Mouse (Mus musculus) 3134 (cell line): Measurements from ENCODE around the gene Nfic.

Source experiments
- DNase-seq: peaks from one replicate; pipeline ENCODE4 v3.0.0-alpha.2; 2011; ENCODE audit warnings: low spot score; ENCODE audit not compliant: insufficient read length; ENCODE audit errors: extremely low read depth

Gene Nfic

GRCm38 (mm10) chr10:81408424-81408729, 47.1 kb downstream of the Nfic start:
- no peak for DNase-seq

- DNase-seq, result peak; percentile 88
These were observed 47.7 kb downstream of the Nfic start for GRCm38 (mm10) chr10:81407539-81408423.

- DNase-seq, result no peak
These were observed 48.7 kb downstream of the Nfic start for GRCm38 (mm10) chr10:81406504-81407440.

GRCm38 (mm10) chr10:81405588-81406201, 49.7 kb downstream of the Nfic start:
- DNase-seq, result peak; percentile 42

- no peak for DNase-seq
These were observed 50.7 kb downstream of the Nfic start for GRCm38 (mm10) chr10:81404720-81405119.

GRCm38 (mm10) chr10:81404082-81404481, 51.4 kb downstream of the Nfic start:
- DNase-seq, result no peak

GRCm38 (mm10) chr10:81403511-81403910, 51.9 kb downstream of the Nfic start:
- DNase-seq, result no peak

GRCm38 (mm10) chr10:81402227-81402765, 53.1 kb downstream of the Nfic start:
- DNase-seq, result no peak

GRCm38 (mm10) chr10:81401521-81402226, 53.8 kb downstream of the Nfic start:
- no peak for DNase-seq

GRCm38 (mm10) chr10:81401205-81401520, 54.3 kb downstream of the Nfic start:
- DNase-seq, result no peak

GRCm38 (mm10) chr10:81400371-81401204, 54.8 kb downstream of the Nfic start:
- DNase-seq, result no peak

- DNase-seq, result no peak
These were observed 55.6 kb downstream of the Nfic start for GRCm38 (mm10) chr10:81399798-81400308.

GRCm38 (mm10) chr10:81399296-81399695, 56.1 kb downstream of the Nfic start:
- no peak for DNase-seq

- DNase-seq, result no peak
These were observed 58.7 kb downstream of the Nfic start for GRCm38 (mm10) chr10:81396749-81397148.

- no peak for DNase-seq
These were observed 59.6 kb downstream of the Nfic start for GRCm38 (mm10) chr10:81395865-81396264.

- no peak for DNase-seq
These were observed 60.3 kb downstream of the Nfic start for GRCm38 (mm10) chr10:81395127-81395526.

- DNase-seq, result no peak
These were observed 61.9 kb downstream of the Nfic start for GRCm38 (mm10) chr10:81393456-81394063.

- DNase-seq, result no peak
These were observed 62.7 kb downstream of the Nfic start, which contains the start of gene Smim24 for GRCm38 (mm10) chr10:81392781-81393185. Gene Smim24 (plus strand): TSS chr10:81393051.

GRCm38 (mm10) chr10:81392270-81392669, 63.2 kb downstream of the Nfic start:
- DNase-seq, result no peak
